Mouse (Mus musculus) 3134 (cell line): ENCODE measurements around the gene Metap2.
A peak's percentile ranks its signal among the peaks of the same experiment; 100 is the strongest.

Experiments
- DNase-seq: peaks from one replicate; pipeline ENCODE4 v3.0.0-alpha.2; 2011; ENCODE audit warnings: low spot score; ENCODE audit not compliant: insufficient read length; ENCODE audit errors: extremely low read depth

Gene Metap2

DNA sequence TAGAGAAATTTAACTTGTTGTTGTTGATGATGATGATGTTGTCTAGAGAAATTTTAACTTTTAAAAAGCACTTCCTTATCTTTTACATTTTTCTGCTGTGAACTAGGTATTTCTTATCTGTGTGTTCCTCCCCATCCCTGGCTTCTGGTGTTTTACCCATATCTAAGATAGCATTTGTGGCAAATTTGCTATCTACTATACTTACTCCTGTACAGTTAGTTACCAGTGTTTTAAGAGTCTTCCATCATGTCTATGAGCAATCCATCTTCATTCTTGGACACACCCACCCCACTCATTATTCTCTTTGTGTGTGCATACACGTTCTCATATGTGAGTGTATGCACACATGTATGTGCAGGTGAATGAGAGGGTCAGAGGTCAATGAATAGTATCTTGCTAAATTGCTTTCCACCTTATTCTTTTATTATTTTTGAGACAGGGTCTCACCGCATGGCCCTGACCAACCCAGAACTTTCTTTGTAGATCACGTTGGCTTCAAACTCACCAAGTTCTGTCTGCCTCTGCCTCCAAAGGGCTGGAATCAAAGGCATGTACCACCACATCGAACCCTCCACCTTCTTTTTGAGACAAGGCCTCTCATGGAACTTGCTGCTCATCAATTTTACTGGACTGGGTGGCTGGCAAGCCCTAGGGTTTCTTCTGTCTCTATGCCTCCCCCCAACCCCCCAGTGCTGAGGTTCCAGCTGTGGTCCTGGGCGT is 15.4 kb upstream of the Metap2 start:
- DNase-seq = no peak

DNA sequence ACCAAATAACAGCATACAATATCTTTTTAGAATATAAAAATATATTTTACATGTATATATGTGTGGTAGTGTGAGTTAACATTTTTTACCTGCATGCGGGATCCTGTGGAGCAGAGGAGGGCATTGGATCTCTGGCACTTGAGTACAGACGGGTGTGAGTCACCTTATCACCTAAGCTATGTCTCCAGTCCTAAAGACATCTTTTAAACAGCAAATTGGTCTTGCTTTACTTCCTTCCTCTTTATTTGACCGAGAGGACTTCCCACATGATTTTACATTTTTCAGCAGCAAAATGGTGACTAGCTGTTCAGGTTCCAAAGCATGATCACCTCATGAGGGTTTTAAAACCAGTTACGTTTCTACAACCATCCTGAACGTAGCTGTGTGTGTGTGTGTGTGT is 14.4 kb upstream of the Metap2 start:
- DNase-seq = no peak

DNA sequence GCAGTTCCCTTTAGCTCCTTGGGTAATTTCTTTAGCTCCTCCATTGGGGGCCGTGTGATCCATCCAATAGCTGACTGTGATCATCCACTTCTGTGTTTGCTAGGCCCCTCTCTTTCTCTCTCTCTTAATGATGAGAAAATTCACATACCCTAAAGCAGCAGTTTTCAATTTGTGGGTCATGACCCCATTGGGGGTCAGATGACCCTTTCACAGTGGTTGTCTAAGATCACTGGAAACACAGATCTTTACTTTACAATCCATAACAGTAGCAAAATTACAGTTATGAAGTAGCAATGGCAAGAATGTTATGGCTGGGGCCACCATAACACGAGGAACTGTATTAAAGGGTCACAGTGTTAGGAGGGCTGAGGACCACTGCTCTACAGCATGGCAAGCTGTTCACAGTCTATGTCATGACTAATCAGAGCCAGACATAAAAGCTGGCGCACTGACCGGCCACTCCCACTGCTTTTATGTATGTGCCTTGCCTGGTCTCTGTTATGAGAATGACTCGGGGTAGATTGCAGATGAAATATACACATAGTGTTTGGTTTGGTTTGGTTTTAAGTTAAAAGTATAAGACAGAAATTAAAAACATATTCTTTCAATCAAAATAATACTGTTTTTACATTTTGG is 13.0 kb upstream of the Metap2 start:
- DNase-seq = no peak

DNA sequence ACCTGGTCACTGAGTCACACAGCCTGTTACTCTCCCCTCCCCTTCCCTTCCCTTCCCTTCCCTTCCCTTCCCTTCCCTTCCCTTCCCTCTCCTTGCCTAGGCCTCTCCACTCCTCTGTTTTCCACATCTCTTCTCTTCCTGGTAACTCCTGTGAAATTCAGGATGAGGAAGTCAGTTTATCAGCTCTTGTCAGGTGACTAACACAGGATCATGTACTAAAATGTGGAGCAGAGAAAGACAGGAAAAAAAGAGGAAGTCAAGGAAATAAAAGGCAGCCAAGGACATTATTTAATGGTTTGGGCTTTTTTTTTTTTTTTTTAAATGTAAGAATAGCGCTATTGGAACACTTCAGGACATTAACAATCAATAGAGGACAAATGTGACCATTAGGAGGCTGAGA is 12.1 kb upstream of the Metap2 start:
- DNase-seq = no peak

DNA sequence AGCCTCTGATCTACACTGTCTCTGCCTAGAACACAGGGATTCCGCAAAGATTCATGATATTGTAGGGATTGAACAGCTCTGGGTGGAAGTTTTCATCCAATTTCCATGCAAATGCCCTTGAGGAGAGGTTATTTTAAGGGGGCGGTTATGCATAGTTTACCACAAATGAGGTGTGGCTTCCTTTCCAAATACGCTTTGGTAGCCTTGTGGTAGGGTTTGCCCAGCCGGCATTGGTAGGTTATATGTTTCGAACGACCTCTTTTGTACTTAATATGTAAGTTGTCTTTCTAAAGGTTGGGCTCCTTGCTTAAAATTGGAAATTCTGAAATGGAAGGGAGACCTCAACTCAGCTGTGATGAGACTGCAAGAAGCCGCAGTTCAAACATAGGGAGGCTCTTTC is 11.6 kb upstream of the Metap2 start:
- no peak for DNase-seq

DNA sequence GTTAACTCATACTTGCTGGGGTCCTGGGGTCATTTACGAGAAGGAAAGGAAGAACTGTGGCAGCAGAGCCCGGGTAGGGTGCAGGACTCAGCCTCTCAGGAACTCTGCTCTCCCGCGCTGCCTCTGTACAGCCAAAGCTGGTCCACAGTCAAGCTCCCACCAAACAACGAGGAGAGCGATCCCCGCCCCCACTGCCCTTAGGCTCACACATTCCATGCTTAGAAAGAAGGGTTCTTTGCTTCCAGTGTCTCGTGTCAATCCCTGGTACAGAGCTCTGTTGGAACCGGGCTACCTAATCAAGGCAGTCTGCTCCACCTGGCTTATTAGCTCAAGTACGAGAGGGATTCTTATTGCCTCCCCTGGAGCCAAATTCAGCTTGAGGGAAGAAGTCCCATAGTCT is 10.5 kb upstream of the Metap2 start:
- no peak for DNase-seq

DNA sequence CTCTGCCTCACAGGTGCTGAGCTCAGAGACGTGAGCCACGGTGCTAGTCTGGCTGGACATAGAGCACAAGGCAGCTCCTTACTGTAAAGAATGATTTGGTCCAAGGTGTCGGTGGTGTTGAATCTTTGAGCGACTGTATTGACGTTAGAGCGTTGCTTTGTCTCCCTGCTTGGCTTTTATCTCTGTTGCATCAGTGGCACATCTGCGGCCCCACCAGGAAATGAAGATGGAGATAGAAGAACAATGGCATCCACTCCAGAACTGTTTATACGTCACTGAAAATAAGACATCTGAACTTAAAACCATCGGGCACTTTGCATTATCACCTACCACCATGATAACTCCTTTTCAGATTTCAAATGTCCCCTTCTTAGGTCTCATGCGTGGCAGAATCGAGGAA is 3.0 kb upstream of the Metap2 start:
- DNase-seq = no peak

DNA sequence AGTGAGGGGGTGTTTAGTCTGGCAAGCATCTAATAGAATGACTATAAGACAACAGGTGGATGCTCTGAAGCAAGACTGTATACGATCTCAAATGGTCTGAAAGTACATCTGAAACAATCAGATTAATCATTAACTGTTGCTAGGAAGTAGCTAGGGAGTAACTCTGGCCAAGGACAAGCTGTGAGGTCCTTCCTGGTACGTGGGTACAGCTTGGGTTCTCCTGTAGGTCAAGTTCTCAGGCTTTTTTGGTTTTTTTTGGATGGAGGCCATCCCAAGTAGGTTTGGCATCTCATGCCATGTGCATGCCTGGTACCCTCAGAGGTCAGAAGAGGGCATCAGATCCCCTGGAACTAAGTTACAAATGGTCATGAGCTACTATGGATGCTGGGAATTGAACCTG is 2.4 kb upstream of the Metap2 start:
- DNase-seq = no peak

DNA sequence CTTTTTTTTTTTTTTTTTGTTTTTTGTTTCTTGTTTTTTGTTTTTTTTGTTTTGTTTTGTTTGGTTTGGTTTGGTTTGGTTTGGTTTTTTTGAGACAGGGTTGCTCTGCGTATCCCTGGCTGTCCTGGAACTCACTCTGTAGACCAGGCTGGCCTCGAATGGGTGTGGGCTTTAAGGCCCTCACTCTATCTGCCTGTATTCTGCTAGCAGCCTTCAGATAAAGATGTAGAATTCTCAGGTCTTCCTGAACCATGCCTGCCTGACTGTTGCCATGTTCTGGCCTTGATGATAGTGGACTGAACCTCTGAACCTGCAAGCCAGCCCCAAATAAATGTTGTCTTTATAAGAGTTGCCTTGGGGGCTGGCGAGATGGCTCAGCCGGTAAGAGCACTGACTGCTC is 4.3 kb downstream of the Metap2 start:
- DNase-seq = no peak

DNA sequence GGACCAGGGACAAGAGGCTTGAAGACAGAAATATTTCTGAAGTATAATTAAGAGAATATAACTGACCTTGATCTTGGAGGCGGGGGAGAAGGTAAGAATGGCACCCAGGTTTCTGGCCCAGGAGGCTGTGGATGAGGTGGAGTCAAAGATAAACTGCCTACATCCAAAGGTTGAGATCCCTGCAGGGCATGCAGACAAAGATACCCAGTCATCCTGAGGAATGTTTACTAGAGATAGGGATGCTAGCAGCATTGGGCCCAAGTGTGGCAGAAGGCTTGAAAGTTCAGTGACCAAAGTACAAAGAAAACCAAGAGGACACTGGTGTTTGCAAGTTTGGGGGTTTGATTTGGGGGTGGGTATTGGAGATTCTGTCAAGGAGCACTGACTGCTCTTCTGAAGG is 5.9 kb downstream of the Metap2 start:
- no peak for DNase-seq

DNA sequence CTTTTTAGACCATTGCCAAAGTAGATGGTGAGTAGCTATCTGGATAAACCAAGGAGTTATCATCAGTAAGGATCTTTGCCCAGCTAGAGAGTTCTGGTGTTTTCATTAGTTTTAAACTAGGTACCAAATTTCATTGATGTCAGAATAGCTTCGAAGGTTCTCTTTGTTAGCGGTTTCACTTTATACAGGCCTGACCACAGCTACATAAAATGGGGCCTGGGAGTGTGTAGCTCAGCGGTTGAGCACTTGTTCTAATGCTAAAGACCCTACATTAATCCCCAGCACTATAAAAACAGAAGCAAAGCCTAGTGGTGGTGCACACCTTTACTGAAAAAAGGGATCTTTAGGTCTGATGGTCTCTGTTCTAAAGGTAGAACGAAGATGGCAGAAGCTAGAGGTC is 6.3 kb downstream of the Metap2 start:
- no peak for DNase-seq

DNA sequence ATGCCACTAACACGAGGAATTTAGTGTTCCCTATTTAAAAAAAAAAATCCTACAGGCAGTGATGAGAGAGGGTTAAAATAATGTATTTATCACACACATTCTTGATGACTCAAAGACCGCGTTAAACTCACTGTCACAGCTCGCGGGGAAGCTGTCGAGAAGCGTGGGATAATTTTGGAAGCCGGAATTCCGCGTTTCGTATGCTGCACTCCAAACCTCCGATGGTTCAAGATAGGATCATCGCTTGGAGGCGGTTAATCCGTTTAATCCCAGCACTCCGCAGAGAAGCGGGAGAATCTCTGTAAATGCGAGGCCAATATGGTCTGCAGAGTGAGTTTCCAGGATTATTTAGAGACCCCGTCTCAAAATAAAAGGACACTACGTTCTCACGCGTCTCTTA is 6.9 kb downstream of the Metap2 start:
- no peak for DNase-seq

DNA sequence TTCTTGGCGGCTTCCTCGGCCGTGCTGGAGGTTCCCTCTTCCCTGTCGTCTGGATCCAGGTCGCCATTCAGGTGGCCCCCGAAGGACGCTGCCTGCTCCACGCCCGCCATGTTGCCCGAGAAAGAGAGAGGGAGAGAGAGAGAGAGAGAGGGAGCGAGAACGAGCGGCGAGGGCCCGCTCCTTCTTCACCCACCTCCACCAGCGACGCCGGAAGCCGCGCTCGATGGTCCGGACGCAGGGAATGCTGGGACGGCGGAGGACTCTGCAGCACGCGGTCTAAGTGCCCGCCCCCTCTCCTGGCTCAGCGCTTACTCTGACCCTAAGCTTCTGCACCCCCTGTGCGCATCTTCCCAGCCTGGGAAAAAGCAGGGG is 7.3 kb downstream of the Metap2 start:
- peak; percentile 89 for DNase-seq

DNA sequence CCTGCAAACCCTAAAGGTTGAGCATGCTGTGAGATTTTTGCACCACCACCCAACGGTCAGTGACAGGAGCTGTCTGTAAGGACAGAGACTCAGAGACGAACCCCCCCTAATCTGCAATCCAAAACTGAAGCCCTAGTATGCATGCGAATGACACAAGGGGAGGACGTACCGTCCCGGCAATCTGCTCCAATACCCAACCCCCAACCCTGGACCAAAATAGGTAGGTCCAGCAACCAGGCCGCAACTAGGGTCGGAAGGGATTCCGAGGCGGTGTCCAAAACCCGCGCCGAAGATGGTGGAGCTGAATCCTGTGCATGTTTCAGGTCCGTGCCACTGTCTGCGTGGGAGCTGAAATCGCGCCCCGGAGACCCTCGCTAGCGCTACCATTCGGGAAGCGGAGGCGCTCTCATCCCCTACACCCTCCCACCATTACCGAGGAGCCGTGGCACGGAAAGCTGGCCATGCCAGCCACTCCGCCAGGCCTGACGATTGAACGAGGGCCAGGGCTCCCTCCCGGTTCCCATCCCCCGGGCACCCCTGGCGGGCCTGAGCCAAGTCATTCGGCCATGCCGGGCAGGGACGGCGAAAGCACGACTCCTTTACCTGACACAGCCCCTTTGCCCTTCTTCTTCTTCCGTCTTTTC is 7.8 kb downstream of the Metap2 start:
- no peak for DNase-seq

DNA sequence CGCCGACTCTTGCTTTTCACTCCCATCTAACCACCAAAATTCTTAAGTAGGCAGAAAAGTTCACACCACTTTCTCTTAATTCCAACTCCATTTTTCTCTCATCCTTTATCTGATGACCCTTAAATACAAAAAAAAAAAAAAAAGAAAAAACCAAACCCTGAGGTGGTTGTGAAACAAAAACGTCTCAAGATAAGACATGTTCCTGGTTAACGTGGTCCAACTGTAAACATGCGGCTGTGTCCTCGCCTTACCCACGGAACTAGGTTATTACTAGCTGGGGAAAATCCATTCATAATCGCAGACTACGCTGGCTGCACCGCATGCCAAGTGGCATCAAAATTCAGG is 8.3 kb downstream of the Metap2 start:
- no peak for DNase-seq

DNA sequence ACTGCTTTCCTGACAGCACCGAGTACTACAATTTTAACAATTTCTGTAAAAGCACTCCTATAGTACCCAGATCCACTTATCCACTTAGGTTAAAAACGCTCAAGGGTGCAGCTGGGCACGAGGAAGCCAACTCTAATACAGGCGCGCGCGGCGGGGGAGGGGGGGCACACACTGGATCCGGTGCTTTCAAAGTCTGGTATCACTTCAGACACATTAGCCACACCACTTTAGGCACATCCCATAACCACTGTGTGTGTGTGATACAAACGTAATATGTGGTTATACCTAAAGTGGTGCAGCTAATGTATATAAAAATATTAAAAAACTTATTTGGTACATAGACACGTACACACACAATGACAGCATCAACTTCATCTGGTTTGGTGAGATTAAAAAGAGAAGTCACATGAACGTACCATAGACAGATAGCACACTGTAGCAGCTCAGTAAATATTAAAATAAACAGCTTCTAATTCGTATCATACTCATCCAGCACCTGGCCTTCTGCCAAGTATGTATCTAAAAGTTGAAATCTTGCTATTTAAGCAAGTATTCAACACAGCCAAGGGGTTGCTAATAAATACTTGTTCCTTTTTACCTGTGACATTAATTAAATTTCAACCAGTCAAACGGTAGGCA is 10.9 kb downstream of the Metap2 start:
- DNase-seq = no peak

DNA sequence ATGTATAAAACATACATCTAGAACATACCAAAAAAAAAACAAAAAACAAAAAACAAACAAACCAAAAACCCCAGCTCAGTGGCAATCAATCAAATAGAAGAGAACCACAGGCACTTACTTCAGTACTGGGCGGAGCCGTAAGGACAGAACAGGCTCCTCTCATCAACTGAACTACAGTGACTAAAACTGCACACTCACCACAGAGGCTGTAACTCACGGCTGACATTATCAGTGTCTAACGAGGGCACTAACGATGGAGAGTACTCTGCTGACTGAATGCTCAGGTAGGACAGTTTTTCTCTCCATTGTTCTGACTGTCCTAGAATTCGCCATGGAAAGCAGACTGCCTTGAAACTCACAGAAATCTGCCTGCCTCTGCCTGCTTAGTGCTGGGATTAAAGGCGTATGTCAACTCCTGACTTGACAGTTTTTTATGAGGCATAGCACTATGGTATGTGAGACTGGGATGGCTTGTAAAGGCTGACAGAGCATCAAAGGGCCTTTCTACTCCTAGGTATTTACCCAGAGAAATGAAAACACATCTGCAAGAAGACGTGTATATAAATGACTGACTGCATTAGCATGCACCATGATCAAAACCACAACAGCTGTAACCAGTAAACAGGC is 14.0 kb downstream of the Metap2 start:
- no peak for DNase-seq

DNA sequence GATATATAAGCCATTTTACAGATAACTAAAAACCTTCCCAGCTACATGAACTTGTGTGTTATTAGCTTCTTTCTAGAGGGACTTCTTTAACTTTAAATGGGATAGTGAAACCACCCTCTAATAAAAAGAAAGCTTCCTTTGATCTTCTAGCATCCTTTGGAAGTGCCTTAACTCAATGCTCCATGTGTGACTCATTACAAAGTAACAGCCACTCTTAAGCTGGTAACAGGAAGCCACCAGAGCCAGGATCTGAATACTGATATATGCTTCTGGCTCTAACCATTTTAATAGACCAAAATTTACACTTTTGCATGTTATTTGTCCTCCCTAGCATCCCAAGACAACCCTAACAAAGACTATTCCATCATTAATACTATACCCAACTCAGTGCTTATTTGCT is 15.0 kb downstream of the Metap2 start:
- no peak for DNase-seq

DNA sequence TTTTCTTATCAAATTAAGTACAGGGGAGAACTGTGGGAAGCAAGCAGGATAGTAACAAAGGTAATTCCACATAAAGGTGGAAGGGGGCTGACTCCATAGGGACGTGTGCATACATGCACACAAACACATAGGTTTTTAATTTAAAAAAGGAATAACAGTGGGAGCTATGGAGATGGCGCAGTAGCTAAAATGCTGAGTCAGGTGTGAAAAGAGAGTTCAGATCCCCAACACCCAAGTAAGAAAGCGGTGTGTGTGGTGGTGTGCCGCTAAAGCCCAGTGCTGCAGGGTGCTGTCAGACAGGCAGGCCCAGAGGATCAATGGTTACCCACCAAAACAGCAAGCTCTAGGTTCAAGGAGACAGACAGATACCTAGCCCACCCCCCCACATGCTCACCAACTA is 18.2 kb downstream of the Metap2 start:
- DNase-seq = no peak

DNA sequence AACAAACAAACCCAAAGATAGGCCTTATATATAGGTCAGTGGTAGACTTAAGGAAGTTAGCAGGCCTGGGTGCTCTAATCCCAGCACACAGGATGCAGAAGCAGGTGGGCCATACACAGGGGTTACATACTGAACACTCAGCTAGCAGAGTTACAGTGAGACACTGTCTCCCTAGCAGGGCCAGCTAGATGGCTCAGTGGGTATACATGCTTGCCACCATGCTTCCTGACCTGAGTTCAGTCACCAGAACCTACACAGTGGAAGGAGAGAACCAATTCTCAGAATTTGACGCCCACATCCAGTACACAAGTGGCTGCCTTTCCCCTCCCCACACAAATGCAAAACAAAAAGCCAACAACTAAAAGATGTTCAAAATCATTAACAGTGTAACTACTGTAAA is 20.1 kb downstream of the Metap2 start:
- no peak for DNase-seq

DNA sequence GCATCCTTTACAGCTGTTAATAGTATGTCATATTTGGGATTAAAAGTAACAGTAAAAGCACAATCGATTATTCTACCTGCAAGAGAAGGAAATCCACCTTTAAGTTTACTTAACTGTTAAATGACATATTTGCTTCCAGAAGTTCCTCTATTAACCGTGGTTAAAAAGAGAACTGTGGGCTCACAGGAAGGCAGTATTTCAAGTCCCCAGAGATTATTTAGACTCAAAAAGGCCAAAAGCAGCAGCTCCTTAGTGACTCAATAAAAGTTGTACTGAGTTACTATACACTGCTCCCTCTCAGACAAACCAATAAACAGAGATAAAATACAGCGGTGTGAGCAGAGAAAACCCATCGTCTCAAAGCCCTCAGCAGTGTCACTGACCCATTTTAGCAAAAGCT is 28.0 kb downstream of the Metap2 start:
- DNase-seq = no peak

DNA sequence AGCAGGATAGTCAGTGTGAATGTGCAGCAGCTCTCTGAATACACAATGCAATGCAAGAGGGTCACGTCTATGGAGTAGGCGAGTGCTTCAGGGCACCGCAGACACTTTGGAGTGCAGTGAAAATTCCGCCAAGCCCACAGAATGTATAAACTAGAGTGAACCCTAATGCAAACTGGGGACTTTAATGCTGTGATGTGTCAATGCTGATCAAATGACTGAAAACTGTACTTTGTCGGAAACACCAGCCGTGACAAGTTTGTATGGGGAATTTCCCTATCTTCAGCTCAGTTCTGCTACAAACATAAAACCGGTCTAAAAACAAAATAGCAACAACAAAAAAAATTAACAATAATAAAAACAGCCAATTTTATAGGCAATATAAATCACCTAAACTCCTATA is 28.5 kb downstream of the Metap2 start:
- DNase-seq = no peak
